Mouse (Mus musculus): ENCODE measurements at regions not wholly inside any gene's neighbourhood (a gene's known extent, or its start where the extent isn't known, plus 50 kb on each side); places are given as distances from the start of the nearest gene placed in this dataset.

- Histone ChIP-seq H3K36me3 (ENCODE audit: insufficient read depth, low read length) (no peaks in the 10 kb centered on the region), H3K9me3 (ENCODE audit: low read length) (no peaks in the 10 kb centered on the region), H3K4me3 (ENCODE audit: low read depth, low read length) (no peak overlapping the region), H3K4me2 (replicated peaks; ENCODE audit: low read depth, low read length) (no peak overlapping the region), H3K9ac (replicated peaks; ENCODE audit: low read depth) (no peak overlapping the region), H3K27ac (ENCODE audit: low read length) (no peak overlapping the region), H3K27me3 (replicated peaks; ENCODE audit: insufficient read depth, low read length) (no peaks in the 10 kb centered on the region), H3K4me1 (ENCODE audit: insufficient read depth, low read depth, low read length) (no peaks in the 10 kb centered on the region)
- WGBS, result 93% methylated on average over 1 of the region's 1 CpGs
- ATAC-seq (no peak), DNase-seq (ENCODE audit: low spot score) (no peak)
- no peak for TF ChIP-seq CTCF (IDR thresholded peaks at IDR 0.05)
- TF ChIP-seq EP300 (IDR thresholded peaks at IDR 0.05), result no peak
Observed at GRCm38 (mm10) chr3:143036108-143036507, 154.3 kb upstream of the Pkn2 start.

- 55% methylated on average over 9 of the region's 9 CpGs for WGBS
- TF ChIP-seq EP300 (IDR thresholded peaks at IDR 0.05), result no peak
- H3K4me1 ChIP-seq (ENCODE audit: insufficient read depth, low read depth, low read length), result no peaks in the 10 kb centered on the region
- no peaks in the 10 kb centered on the region for H3K27me3 ChIP-seq (replicated peaks; ENCODE audit: insufficient read depth, low read length)
- DNase-seq (ENCODE audit: low spot score), result no peak
- H3K4me3 ChIP-seq (ENCODE audit: low read depth, low read length), result no peak overlapping the region
- no peak overlapping the region for H3K4me2 ChIP-seq (replicated peaks; ENCODE audit: low read depth, low read length)
- no peak overlapping the region for H3K27ac ChIP-seq (ENCODE audit: low read length)
- H3K9me3 ChIP-seq (ENCODE audit: low read length), result no peaks in the 10 kb centered on the region
- no peak for ATAC-seq
- no peaks in the 10 kb centered on the region for H3K36me3 ChIP-seq (ENCODE audit: insufficient read depth, low read length)
- H3K9ac ChIP-seq (replicated peaks; ENCODE audit: low read depth), result no peak overlapping the region
Observed at GRCm38 (mm10) chr3:143034588-143034987, 152.8 kb upstream of the Pkn2 start.

GRCm38 (mm10) chr3:143022486-143022885 lies 140.7 kb upstream of the Pkn2 start:
- Histone ChIP-seq H3K9ac (replicated peaks; ENCODE audit: low read depth) (no peak overlapping the region), H3K27me3 (replicated peaks; ENCODE audit: insufficient read depth, low read length) (no peaks in the 10 kb centered on the region), H3K27ac (ENCODE audit: low read length) (no peak overlapping the region), H3K4me3 (ENCODE audit: low read depth, low read length) (no peak overlapping the region), H3K36me3 (ENCODE audit: insufficient read depth, low read length) (no peaks in the 10 kb centered on the region), H3K4me1 (ENCODE audit: insufficient read depth, low read depth, low read length) (no peaks in the 10 kb centered on the region), H3K4me2 (replicated peaks; ENCODE audit: low read depth, low read length) (no peak overlapping the region), H3K9me3 (ENCODE audit: low read length) (no peaks in the 10 kb centered on the region)
- no peak for ATAC-seq
- no peak for DNase-seq (ENCODE audit: low spot score)
- 54% methylated on average over 4 of the region's 4 CpGs for WGBS
- no peak for TF ChIP-seq CTCF (IDR thresholded peaks at IDR 0.05)
- no peak for TF ChIP-seq EP300 (IDR thresholded peaks at IDR 0.05)

- no peak overlapping the region for H3K9ac ChIP-seq (replicated peaks; ENCODE audit: low read depth)
- H3K4me2 ChIP-seq (replicated peaks; ENCODE audit: low read depth, low read length), result no peak overlapping the region
- H3K4me3 ChIP-seq (ENCODE audit: low read depth, low read length), result no peak overlapping the region
- DNase-seq (ENCODE audit: low spot score), result no peak
- no peak overlapping the region for H3K27ac ChIP-seq (ENCODE audit: low read length)
- no peaks in the 10 kb centered on the region for H3K27me3 ChIP-seq (replicated peaks; ENCODE audit: insufficient read depth, low read length)
- WGBS, result 72% methylated on average over 11 of the region's 11 CpGs
- TF ChIP-seq EP300 (IDR thresholded peaks at IDR 0.05), result no peak
- no peaks in the 10 kb centered on the region for H3K4me1 ChIP-seq (ENCODE audit: insufficient read depth, low read depth, low read length)
- ATAC-seq, result no peak
- H3K9me3 ChIP-seq (ENCODE audit: low read length), result no peaks in the 10 kb centered on the region
- no peaks in the 10 kb centered on the region for H3K36me3 ChIP-seq (ENCODE audit: insufficient read depth, low read length)
Observed at GRCm38 (mm10) chr3:143021159-143021871, 139.5 kb upstream of the Pkn2 start.

GRCm38 (mm10) chr3:143017480-143017879 lies 135.7 kb upstream of the Pkn2 start:
- no peak overlapping the region for H3K9ac ChIP-seq (replicated peaks; ENCODE audit: low read depth)
- no peaks in the 10 kb centered on the region for H3K4me1 ChIP-seq (ENCODE audit: insufficient read depth, low read depth, low read length)
- no peak for DNase-seq (ENCODE audit: low spot score)
- no peaks in the 10 kb centered on the region for H3K27me3 ChIP-seq (replicated peaks; ENCODE audit: insufficient read depth, low read length)
- WGBS, result 76% methylated on average over 4 of the region's 4 CpGs
- no peak overlapping the region for H3K27ac ChIP-seq (ENCODE audit: low read length)
- H3K9me3 ChIP-seq (ENCODE audit: low read length), result no peaks in the 10 kb centered on the region
- H3K4me3 ChIP-seq (ENCODE audit: low read depth, low read length), result no peak overlapping the region
- H3K36me3 ChIP-seq (ENCODE audit: insufficient read depth, low read length), result no peaks in the 10 kb centered on the region
- ATAC-seq, result no peak
- TF ChIP-seq CTCF (IDR thresholded peaks at IDR 0.05) (no peak), EP300 (IDR thresholded peaks at IDR 0.05) (no peak)
- H3K4me2 ChIP-seq (replicated peaks; ENCODE audit: low read depth, low read length), result no peak overlapping the region

- no peaks in the 10 kb centered on the region for H3K36me3 ChIP-seq (ENCODE audit: insufficient read depth, low read length)
- no peak overlapping the region for H3K27ac ChIP-seq (ENCODE audit: low read length)
- no peak overlapping the region for H3K4me3 ChIP-seq (ENCODE audit: low read depth, low read length)
- WGBS, result 63% methylated on average over 5 of the region's 5 CpGs
- H3K27me3 ChIP-seq (replicated peaks; ENCODE audit: insufficient read depth, low read length), result no peaks in the 10 kb centered on the region
- no peak for TF ChIP-seq EP300 (IDR thresholded peaks at IDR 0.05)
- TF ChIP-seq CTCF (IDR thresholded peaks at IDR 0.05), result no peak
- DNase-seq (ENCODE audit: low spot score) (no peak), ATAC-seq (no peak)
- no peak overlapping the region for H3K4me2 ChIP-seq (replicated peaks; ENCODE audit: low read depth, low read length)
- H3K4me1 ChIP-seq (ENCODE audit: insufficient read depth, low read depth, low read length), result no peaks in the 10 kb centered on the region
- H3K9me3 ChIP-seq (ENCODE audit: low read length), result no peaks in the 10 kb centered on the region
- H3K9ac ChIP-seq (replicated peaks; ENCODE audit: low read depth), result no peak overlapping the region
Observed at GRCm38 (mm10) chr3:143016758-143017157, 135.0 kb upstream of the Pkn2 start.

GRCm38 (mm10) chr3:143014421-143014820 lies 132.6 kb upstream of the Pkn2 start:
- TF ChIP-seq CTCF (IDR thresholded peaks at IDR 0.05) (no peak), EP300 (IDR thresholded peaks at IDR 0.05) (no peak)
- no peak overlapping the region for H3K4me2 ChIP-seq (replicated peaks; ENCODE audit: low read depth, low read length)
- H3K27me3 ChIP-seq (replicated peaks; ENCODE audit: insufficient read depth, low read length), result no peaks in the 10 kb centered on the region
- H3K9me3 ChIP-seq (ENCODE audit: low read length), result no peaks in the 10 kb centered on the region
- ATAC-seq, result no peak
- H3K4me1 ChIP-seq (ENCODE audit: insufficient read depth, low read depth, low read length), result no peaks in the 10 kb centered on the region
- no peak for DNase-seq (ENCODE audit: low spot score)
- no peaks in the 10 kb centered on the region for H3K36me3 ChIP-seq (ENCODE audit: insufficient read depth, low read length)
- H3K4me3 ChIP-seq (ENCODE audit: low read depth, low read length), result no peak overlapping the region
- no peak overlapping the region for H3K9ac ChIP-seq (replicated peaks; ENCODE audit: low read depth)
- H3K27ac ChIP-seq (ENCODE audit: low read length), result no peak overlapping the region
- WGBS, result 74% methylated on average over 4 of the region's 4 CpGs

Data from lung, postnatal 0 days (tissue).